Mouse (Mus musculus) forebrain, embryonic 14.5 days (tissue): ENCODE measurements at regions not wholly inside any gene's neighbourhood (a gene's known extent, or its start where the extent isn't known, plus 50 kb on each side); places are given as distances from the start of the nearest gene placed in this dataset.

Experiments used
- ATAC-seq: fragments of 200-750 bp; cut with Nextera tagmentation; 2 replicates; pipeline ENCODE4 v1.8.0; 2017; ENCODE audit warnings: mild to moderate bottlenecking, moderate library complexity
- DNase-seq: peaks from one replicate; pipeline ENCODE4 v3.0.0-alpha.2; 2015; ENCODE audit warnings: low spot score
- H3K27ac ChIP-seq: fragments of 300-500 bp; sonication (generic); 2 replicates; pipeline ENCODE4 v1.5.1; 2014; ENCODE audit warnings: low read depth, mild to moderate bottlenecking, control low read depth, low read length, moderate library complexity
- H3K27me3 ChIP-seq: fragments of 300-500 bp; sonication (generic); replicated peaks from 2 replicates; pipeline ENCODE4 v1.6.1; 2014; ENCODE audit warnings: low read length, control low read depth, mixed read lengths; ENCODE audit not compliant: control insufficient read depth, insufficient read depth
- H3K36me3 ChIP-seq: fragments of 300-500 bp; sonication (generic); 2 replicates; pipeline ENCODE4 v1.6.1; 2014; ENCODE audit warnings: low read length, control low read depth; ENCODE audit not compliant: control insufficient read depth, insufficient read depth
- H3K4me1 ChIP-seq: fragments of 300-500 bp; sonication (generic); 2 replicates; pipeline ENCODE4 v1.6.1; 2014; ENCODE audit warnings: antibody characterized with exemption, low read length, control low read depth; ENCODE audit not compliant: control insufficient read depth, insufficient read depth
- H3K4me2 ChIP-seq: fragments of 300-500 bp; sonication (generic); 2 replicates; pipeline ENCODE4 v1.6.1; 2014; ENCODE audit warnings: mild to moderate bottlenecking, control low read depth, low read length
- H3K4me3 ChIP-seq: fragments of 300-500 bp; sonication (generic); 2 replicates; pipeline ENCODE4 v1.5.1; 2014; ENCODE audit warnings: low read depth, low read length, control low read depth
- H3K9ac ChIP-seq: fragments of 300-500 bp; sonication (generic); 2 replicates; pipeline ENCODE4 v1.6.1; 2014; ENCODE audit warnings: mild to moderate bottlenecking, low read length, control low read depth, moderate library complexity
- H3K9me3 ChIP-seq: fragments of 300-500 bp; sonication (generic); replicated peaks from 2 replicates; pipeline ENCODE4 v1.6.1; 2016; ENCODE audit warnings: low read length, control low read depth, mixed read lengths; ENCODE audit not compliant: control insufficient read depth
- WGBS: fragments of 180-500 bp; shearing (Covaris S2); extraction: QIAGEN DNeasy Blood & Tissue Kit; methylation state at CpG from one replicate; pipeline ENCODE4 v1.1.7; 2014; 5-methylcytosine and 5-hydroxymethylcytosine counted together

DNA sequence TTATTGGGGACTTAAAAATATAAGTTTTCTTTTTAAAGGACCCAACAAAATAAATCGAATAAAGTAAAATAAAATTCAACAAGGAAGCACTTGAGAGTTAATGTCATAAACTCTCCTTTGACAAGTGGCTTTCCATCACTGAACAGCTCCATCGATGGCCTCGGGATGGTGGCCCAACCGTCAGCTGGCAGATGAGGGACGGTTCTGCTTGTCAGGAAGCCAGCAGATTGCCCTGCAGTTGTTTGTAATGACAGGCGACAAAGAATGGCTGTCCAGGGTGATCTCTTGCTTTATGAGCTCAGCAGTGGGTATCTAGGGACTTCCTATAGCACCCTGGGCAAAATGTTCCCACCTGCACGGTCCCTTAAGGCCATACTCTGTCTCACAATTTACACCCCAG, 531.7 kb downstream of the Zfp536 start:
- Histone ChIP-seq H3K4me3 (no peak overlapping the region), H3K9ac (no peak overlapping the region), H3K36me3 (no peaks in the 10 kb centered on the region), H3K27me3 (no peaks in the 10 kb centered on the region), H3K27ac (no peak overlapping the region), H3K4me2 (no peak overlapping the region), H3K9me3 (no peaks in the 10 kb centered on the region), H3K4me1 (no peaks in the 10 kb centered on the region)
- DNase-seq (no peak), ATAC-seq (no peak)
- 82% methylated on average over 7 of the region's 7 CpGs for WGBS

DNA sequence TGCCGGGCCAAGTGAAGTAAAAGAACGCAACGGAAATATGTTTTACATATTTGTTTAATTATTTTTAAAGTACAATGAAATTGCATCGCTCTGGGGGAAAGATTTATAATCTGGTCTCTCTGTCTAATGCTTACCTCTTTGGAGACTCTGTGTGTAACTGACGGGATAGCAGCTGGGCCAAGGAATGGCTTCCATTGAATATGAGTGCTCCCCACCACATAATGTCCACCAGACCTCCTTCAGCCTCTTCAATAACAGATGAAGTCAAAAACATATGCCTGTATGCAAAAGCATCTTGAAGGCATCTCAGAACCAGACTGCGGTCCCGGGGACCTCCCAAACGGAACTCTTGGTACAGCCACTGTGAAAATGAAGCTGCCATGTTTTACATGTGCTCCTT, 531.0 kb downstream of the Zfp536 start:
- no peak overlapping the region for H3K9ac ChIP-seq
- ATAC-seq: no peak
- H3K36me3 ChIP-seq: no peaks in the 10 kb centered on the region
- H3K4me3 ChIP-seq: no peak overlapping the region
- H3K4me2 ChIP-seq: no peak overlapping the region
- no peaks in the 10 kb centered on the region for H3K4me1 ChIP-seq
- H3K27me3 ChIP-seq: no peaks in the 10 kb centered on the region
- DNase-seq: no peak
- H3K9me3 ChIP-seq: no peaks in the 10 kb centered on the region
- H3K27ac ChIP-seq: no peak overlapping the region
- 94% methylated on average over 8 of the region's 8 CpGs for WGBS

DNA sequence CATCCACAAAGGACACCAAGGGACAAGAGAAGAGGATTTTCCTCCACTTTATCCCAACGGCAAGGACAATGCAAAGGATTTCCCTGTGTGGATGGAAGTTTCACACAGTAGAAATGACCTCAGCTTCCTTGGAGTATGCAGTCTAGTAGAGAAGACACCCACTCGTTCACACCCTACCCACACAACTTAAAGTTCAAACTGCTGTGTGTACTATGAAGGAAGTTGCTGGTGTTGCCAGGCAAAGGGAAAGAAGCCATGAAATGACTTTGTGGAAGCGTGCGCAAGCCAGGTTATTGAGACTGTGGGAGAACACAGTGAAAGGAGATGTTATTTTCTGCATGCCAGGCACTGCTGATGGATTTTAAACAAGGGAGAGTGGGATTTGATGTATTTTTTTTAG, 527.3 kb downstream of the Zfp536 start:
- Histone ChIP-seq H3K27me3 (no peaks in the 10 kb centered on the region), H3K9me3 (no peaks in the 10 kb centered on the region), H3K36me3 (no peaks in the 10 kb centered on the region), H3K4me3 (no peak overlapping the region), H3K27ac (no peak overlapping the region), H3K4me2 (no peak overlapping the region), H3K9ac (no peak overlapping the region), H3K4me1 (no peaks in the 10 kb centered on the region)
- 90% methylated on average over 4 of the region's 4 CpGs for WGBS
- DNase-seq (no peak), ATAC-seq (no peak)

DNA sequence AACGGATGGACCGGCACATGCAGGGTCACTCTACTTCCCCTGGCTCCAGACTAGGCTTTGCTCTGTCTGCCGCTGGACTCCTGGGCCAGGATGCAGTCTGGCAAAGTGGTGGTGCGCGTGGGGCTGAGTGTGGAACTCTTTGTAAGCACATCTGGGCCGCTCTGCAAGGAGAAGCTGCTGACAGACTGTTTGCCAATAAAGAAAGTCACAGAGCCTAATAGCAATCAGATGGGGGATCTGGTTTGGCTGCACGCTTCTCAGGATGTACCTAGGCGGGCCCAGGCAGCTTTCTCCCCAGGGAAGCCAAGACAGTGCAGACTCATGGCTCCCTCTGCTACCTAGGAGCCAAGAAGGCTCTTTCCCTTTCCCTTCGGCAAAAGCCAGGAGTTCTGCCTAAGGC, 519.0 kb downstream of the Zfp536 start:
- ATAC-seq (no peak), DNase-seq (no peak)
- Histone ChIP-seq H3K27me3 (no peaks in the 10 kb centered on the region), H3K9ac (no peak overlapping the region), H3K4me2 (no peak overlapping the region), H3K36me3 (no peaks in the 10 kb centered on the region), H3K4me1 (no peaks in the 10 kb centered on the region), H3K27ac (no peak overlapping the region), H3K4me3 (no peak overlapping the region), H3K9me3 (0 out of 2 replicates have a peak, but pooled peaks cover 4% of the 10 kb centered on the region)
- WGBS: 83% methylated on average over 9 of the region's 9 CpGs

DNA sequence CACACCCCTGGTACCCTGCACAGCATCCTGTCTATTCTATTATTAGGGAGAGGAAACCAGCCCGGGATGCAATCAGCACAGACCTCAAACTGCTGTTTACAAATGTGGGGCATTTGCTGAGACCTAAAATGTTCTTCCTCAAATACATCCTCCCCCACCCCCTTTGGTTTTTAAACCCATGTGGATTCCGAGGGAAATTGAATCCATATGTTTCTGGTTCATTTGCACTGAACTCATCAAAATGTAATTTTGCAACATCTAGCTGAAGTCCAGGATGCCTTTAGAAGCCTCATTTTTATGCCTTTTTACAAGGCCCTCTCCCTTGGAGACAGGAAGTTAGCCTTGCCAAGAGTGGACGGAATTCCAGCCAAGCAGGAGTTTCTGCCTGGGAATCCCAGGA, 517.6 kb downstream of the Zfp536 start:
- 81% methylated on average over 3 of the region's 3 CpGs for WGBS
- Histone ChIP-seq H3K4me2 (no peak overlapping the region), H3K36me3 (no peaks in the 10 kb centered on the region), H3K9me3 (0 out of 2 replicates have a peak, but pooled peaks cover 4% of the 10 kb centered on the region), H3K4me1 (no peaks in the 10 kb centered on the region), H3K4me3 (no peak overlapping the region), H3K27me3 (no peaks in the 10 kb centered on the region), H3K27ac (no peak overlapping the region), H3K9ac (no peak overlapping the region)
- DNase-seq (no peak), ATAC-seq (no peak)

DNA sequence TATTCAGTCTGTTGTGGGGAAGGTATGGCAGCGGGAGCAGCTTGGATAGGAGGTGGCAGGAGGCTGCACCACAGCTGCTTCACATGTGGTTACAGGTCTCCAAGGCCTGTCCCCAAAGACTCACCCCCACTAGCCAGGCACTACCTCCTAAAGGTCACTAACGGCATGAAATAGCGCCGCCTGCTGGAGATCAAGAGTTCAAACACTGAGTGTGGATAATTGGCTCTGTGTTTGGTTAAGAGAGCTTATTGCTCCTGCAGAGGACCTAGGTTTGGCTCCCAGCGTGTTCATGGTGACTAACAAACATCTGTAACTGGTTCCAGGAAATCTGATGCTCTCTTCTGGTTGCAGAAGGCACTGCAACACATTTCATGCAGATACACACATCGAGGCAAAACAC, 514.1 kb downstream of the Zfp536 start:
- no peaks in the 10 kb centered on the region for H3K36me3 ChIP-seq
- no peaks in the 10 kb centered on the region for H3K27me3 ChIP-seq
- no peak for ATAC-seq
- no peak overlapping the region for H3K9ac ChIP-seq
- H3K4me1 ChIP-seq: no peaks in the 10 kb centered on the region
- no peak overlapping the region for H3K4me3 ChIP-seq
- peak; percentile 13 for DNase-seq
- no peak overlapping the region for H3K27ac ChIP-seq
- WGBS: 44% methylated on average over 6 of the region's 6 CpGs
- no peaks in the 10 kb centered on the region for H3K9me3 ChIP-seq
- no peak overlapping the region for H3K4me2 ChIP-seq

DNA sequence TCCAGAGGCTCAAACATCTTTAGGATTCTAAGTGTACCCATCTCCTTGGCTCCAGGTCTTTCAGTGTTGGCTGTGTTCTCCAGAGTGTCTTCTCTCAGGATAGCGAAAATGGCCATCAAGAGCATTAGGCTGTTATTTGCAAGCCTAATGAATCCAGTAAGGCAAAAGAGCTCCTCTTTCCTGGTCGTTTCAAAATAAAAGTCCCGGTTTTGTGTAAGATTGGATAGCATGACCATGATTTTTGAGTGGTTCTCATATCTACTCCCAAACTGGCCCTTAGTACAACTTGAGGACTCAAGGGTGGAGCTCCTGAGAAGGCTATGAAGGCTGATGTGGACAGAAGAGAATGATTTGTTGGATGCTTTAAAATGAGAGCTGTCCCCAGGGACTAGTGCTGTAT, 510.6 kb downstream of the Zfp536 start:
- WGBS: 41% methylated on average over 3 of the region's 3 CpGs
- H3K4me1 ChIP-seq: no peaks in the 10 kb centered on the region
- H3K36me3 ChIP-seq: no peaks in the 10 kb centered on the region
- H3K27me3 ChIP-seq: no peaks in the 10 kb centered on the region
- no peak overlapping the region for H3K9ac ChIP-seq
- no peak for ATAC-seq
- H3K27ac ChIP-seq: no peak overlapping the region
- no peak overlapping the region for H3K4me3 ChIP-seq
- no peak overlapping the region for H3K4me2 ChIP-seq
- H3K9me3 ChIP-seq: no peaks in the 10 kb centered on the region
- DNase-seq: peak; percentile 72

DNA sequence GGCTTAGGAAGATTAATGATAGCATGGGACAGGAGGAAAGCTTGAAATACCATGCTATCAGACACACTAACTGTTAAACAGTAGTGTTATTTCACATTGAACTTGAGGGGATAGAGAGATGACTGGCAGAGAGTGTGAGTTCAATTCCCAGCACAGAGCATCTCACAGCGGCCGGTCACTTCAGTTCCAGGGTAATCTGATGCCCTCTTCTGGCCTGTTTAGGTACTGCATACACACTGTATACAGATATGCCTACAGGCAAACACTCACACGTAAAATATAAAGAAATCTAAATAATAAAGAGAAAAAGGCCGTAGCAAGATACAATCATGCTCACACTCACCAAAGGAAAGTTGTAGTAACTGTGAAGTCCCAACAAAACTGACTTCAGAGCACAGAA, 506.0 kb downstream of the Zfp536 start:
- no peak for ATAC-seq
- Histone ChIP-seq H3K9me3 (no peaks in the 10 kb centered on the region), H3K27me3 (no peaks in the 10 kb centered on the region), H3K4me3 (no peak overlapping the region), H3K9ac (no peak overlapping the region), H3K27ac (no peak overlapping the region), H3K4me1 (no peaks in the 10 kb centered on the region), H3K4me2 (no peak overlapping the region), H3K36me3 (no peaks in the 10 kb centered on the region)
- WGBS: 79% methylated on average over 4 of the region's 4 CpGs
- no peak for DNase-seq

DNA sequence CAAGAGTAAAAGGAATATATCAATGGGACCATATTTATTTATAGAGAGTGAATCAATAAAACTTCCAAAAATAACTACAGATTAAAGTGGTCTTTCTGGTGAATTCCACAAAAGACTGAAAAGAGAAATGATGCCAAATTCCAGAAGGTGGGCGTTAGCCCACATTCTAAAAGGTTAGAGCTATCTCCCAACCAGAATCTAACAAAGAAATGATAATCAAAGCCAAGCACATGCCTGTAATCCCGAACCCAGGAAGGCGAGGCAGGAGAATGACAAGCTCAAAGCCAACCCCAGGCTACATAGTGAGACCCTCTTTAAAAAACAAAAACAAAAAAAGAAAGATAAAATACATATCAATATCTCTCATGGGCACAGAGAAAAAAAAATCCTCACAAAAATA, 502.6 kb downstream of the Zfp536 start:
- no peaks in the 10 kb centered on the region for H3K36me3 ChIP-seq
- no peak overlapping the region for H3K4me2 ChIP-seq
- H3K4me1 ChIP-seq: no peaks in the 10 kb centered on the region
- no peaks in the 10 kb centered on the region for H3K9me3 ChIP-seq
- DNase-seq (no peak), ATAC-seq (no peak)
- no peaks in the 10 kb centered on the region for H3K27me3 ChIP-seq
- 94% methylated on average over 3 of the region's 3 CpGs for WGBS
- H3K4me3 ChIP-seq: no peak overlapping the region
- H3K27ac ChIP-seq: no peak overlapping the region
- no peak overlapping the region for H3K9ac ChIP-seq

DNA sequence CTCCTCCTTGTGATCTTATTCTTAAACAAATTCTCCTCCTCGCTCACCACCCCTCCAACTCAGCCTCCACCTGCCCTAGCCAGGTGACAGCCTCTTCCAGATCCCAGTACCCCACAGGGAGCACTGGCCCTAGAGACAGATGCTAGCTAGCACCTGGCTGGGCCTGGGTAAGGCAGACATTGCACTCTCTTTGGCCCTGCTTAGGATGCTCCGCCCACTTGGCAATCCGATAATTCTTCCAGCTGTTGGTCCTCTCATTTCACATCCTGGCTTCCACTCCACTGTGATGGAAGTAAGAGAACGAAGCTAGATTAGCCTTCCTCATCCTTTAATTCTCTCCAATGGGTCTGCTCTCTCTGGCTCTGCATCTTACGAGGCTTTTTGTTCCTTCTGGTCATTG, 483.4 kb downstream of the Zfp536 start:
- H3K4me3 ChIP-seq: no peak overlapping the region
- no peaks in the 10 kb centered on the region for H3K9me3 ChIP-seq
- H3K9ac ChIP-seq: no peak overlapping the region
- DNase-seq (no peak), ATAC-seq (no peak)
- H3K4me1 ChIP-seq: peaks cover 7% of the 10 kb centered on the region; the same call in 1 of the 2 replicates
- H3K4me2 ChIP-seq: no peak overlapping the region
- 18% methylated on average over 5 of the region's 5 CpGs for WGBS
- H3K36me3 ChIP-seq: no peaks in the 10 kb centered on the region
- H3K27me3 ChIP-seq: no peaks in the 10 kb centered on the region
- H3K27ac ChIP-seq: no peak overlapping the region
